Mouse (Mus musculus): ENCODE results near the gene Poc1a.

Gene Poc1a

GRCm38 (mm10) chr9:106398667-106399311 lies 117.9 kb downstream of the Poc1a start:
- in situ Hi-C loops (cut with MboI) = no loop called here

GRCm38 (mm10) chr9:106399808-106400207 lies 118.9 kb downstream of the Poc1a start:
- in situ Hi-C loops (cut with MboI) = no loop called here
